Mouse (Mus musculus) lung, postnatal 25 days (tissue): Measurements from ENCODE around the gene Ccdc33.

Experiments used
- DNase-seq: peaks from one replicate; pipeline ENCODE4 v3.0.0; 2022; ENCODE audit warnings: low spot score

Ccdc33 gene

DNA sequence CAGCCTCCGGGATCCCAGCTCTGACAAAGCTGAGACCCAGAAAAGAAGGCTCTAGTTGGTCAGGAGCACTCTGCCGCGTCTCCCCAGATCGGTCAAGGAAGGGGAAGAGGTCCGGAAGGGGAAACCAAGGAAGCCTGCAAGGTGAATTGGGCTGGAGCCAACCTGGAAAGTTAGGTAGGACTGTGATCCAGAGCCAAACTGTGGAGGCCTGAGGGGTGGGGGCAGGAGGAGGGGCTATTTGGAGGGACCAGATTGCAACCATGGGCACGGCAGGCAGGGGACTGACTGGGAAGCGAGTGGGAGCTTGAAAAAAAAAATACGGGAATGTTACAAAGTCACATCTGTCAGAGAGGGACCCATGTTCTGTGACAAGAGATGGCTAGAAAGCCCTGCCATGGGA lies 10.9 kb upstream of the Ccdc33 start:
- DNase-seq: no peak

DNA sequence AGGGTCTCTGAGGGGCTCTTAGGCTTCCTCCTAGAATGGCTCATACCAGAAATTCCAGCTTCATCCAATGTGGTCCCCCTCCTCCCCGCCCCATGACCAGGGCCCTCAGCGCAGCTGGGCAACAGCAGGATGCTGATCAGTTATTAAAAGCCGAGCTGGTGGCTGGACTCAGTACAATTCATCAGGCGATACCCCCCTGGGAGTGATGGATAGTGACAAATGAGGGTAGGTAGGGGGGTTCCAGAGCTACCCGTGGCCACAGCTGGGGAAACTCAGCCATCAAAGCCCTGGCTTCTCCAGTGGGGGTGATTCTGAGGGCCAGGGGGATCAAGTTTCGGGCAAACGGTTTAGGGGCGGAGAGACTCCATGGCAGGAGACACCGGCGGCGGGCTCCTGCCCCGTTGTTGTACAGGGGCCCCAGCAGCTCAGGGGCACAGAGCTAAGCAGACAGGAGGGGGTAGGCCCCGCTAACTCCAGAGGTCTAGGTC lies 10.3 kb upstream of the Ccdc33 start:
- no peak for DNase-seq

DNA sequence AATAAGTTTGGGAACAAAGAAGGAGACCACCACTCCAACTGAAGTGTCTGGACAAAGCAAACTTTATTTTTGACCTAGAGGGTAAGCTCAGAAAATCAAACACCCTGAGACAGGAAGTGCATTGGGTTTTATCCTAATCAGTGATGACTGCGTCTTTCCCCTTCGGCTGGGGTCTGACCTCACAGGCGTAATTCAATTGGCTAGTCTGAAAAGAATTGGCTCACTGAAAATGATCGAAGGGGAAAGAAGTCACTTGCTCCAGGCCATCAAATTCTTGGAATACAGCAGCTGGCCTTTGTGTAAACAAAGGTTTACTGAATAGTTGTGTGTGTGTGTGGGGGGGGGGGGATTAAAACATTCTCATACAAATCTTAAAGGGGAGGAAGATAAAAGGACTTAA lies 7.2 kb upstream of the Ccdc33 start:
- DNase-seq: no peak

DNA sequence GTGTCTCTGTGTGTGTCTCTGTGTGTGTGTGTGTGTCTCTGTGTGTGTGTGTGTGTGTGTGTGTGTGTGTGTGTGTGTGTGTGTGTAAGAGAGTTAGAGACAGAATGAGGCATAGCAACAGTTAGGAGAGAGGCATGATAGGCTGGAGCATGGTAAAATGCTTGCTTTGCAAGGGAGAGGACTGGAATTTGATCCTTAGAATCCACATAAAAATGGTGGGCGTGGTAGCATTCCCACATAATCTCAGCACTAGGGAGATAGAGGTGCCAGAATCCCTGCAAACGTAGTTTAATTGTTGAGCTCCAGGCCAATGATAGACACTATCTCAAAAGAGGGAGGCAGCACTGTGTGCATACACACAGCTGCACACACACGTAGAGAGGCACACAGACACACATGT lies 6.5 kb upstream of the Ccdc33 start:
- DNase-seq: no peak

DNA sequence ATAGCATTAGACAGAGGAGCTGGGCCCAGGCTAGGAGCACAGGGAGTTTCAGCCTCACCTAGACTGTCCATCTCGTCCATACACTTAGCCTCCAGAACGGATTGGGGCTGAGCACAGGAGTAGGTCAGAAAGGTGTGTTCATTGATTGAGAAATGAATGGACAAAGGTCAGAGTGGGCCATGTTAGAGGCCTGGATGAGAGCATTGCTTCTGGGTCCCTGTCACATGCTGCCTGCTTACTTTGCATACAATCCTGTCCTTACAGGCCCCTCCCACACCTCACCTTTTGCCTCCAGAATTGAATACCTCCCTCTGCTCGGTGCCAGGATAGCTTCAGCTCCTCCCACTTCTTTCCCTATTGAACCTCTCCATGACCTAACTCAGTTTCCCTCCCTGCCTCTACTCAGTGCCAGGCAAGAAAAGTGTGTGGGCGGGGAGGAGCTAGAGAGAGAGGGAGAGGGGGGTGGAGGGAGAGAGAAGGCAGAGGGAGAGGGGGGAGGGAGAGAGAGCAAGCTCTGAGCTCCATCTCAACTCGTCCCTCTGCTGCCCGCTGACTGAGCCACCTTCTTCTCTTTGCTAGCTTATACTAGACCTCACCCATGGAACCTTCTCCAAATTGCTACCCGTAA lies 2.5 kb downstream of the Ccdc33 start:
- DNase-seq: no peak

DNA sequence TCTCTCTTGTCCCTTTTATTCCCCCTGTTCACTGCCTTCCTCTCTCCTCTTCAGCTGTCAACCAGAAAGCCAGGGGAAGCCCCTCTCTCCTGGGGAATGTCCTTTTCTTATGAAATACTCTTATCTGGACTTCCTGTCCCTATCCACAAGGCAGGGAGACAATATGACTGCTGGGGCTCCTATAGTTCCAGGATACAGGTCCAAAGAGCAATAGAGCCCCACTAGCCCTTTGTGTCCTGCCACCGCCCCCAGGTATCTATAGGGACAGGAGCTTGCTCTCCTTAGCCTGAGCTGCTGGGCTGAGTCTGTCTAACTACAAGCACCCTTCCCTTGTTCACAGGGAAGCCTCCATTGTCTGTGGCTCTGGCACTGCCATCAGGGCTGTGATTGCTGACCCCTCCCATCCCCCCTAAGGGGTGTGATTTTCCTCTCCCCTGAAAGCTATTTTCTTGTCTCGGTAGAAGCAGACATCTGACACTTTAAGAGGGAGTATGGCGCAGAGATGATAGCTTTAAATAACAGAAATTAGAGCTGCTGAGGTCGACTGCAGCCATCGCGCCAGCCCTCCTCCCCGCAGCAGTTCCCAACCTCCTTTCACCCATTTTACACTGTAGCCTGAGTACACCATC lies 3.2 kb downstream of the Ccdc33 start:
- no peak for DNase-seq

DNA sequence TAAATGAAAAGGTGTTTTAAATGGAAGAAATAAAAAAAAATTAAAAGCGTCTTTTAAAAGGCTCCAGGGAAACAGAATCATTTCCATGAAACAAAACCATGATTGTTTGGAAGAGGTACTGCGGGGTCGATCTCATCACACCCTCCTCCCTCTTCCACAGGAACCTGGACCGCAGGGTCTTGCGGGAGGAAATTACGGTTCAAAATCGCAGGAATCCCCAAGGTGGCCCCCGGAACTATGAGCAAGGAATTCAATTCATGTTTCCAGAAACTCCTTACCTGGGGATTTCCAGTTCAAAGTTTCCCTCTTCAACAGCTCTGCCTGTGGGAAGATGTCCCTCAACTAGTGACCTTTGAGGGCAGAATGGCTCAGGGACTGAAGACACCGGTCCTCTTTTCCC lies 4.6 kb downstream of the Ccdc33 start:
- DNase-seq: no peak

DNA sequence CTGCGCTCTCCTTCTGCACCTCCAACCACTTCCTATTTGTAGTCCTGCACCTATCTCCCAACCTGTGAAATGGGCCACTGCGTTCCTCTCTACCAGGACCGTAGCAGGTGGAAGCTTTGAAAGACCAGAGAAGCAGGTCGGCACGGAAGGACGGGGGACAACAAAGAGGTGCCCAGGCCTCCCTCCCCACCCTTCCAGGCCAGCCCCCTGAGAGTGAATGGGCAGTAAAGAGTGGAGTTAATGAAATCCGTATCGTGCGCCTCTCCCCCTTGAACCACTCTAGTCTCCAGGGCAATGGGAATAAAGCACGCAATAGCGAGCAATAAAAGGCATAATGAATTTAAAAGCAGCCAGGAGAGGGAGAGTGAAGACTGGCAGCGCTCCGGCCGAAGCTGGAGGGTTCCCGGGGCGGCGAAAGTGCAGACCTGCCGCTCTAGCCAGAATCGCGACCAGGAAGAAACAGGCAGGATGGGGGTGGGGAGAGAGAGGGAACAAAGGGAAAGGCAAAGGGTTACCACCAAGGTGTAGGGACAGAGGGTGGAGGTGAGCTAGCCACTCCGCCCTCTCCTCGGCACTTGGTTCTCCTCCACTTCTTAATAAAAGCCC lies 5.2 kb downstream of the Ccdc33 start:
- no peak for DNase-seq

DNA sequence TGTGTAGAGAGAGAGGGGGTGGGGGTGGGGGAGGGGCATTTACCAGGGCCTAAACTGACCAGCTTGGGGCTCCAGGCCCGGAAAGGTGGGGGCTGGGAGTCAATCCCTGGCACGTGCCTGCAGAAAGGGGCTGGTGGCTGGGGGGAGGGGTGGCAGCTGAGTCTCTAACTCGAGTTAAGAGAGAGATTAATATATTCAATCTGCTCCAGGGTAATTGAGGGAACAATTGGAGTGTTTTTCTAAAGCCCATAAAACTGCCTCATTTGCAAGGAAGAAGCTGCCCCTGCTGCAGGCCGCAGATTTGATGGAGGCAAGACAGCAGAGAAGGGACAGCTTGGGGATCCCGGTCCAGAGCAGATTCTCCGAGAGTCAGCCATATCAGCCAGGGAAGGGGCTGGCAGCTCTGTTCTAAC lies 5.8 kb downstream of the Ccdc33 start:
- no peak for DNase-seq

DNA sequence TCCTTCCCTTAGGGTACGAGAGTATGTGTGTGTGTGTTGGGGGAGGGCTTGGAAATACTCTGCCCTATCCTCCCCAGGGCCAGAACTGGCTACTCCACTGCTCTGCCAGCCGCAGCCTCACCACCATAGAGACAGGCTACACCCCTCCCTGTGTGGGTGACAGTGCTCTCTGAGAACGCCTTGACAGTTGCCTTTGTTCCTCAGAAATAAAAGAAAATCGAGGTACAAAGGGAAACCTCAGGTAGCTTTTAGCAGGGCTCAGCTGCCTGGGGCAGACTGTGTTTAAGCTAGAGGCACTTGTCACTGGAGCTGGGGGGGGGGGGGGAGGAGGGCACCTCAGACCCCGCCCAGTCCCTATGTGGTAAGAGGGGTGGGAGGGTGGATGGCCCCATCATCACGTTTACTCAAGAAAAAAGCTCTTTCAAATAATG lies 6.3 kb downstream of the Ccdc33 start:
- DNase-seq: peak; percentile 11

DNA sequence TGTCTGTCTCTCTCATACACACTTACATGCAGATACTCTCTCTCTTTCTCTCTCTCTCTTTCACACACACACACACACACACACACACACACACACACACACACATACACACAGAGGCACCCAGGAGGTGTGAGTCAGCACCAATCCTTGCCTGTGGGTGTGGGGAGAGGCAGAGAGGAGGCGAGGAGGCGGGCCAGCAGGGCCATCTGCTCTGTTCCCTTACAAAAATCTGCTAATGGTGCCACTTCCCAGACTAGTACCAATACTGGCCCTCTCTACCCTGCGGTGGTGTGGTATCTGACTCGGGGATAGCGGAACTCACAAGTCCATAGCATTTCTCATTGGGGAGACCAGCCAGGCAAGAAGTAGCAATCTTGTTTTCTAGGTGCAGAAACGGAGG lies 7.2 kb downstream of the Ccdc33 start:
- no peak for DNase-seq

DNA sequence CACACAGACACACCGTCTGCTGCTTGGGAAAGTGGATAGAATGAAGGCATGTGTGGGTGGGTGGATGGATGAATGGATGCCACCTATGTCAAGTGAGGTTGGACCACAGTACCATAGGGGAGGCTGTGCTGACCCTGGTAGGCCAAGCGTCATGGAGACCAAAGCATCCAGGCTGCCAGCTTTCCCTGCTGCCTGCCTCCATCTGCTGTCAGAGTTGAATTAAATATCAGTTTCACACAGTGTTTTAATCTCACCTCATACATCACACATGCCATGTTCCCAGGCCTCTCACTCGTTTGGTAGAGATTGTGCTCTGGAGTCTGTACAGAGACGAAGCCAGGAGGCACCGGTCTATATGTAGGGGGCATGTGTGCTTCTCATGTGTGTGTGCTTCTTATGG lies 7.8 kb downstream of the Ccdc33 start:
- DNase-seq: no peak

DNA sequence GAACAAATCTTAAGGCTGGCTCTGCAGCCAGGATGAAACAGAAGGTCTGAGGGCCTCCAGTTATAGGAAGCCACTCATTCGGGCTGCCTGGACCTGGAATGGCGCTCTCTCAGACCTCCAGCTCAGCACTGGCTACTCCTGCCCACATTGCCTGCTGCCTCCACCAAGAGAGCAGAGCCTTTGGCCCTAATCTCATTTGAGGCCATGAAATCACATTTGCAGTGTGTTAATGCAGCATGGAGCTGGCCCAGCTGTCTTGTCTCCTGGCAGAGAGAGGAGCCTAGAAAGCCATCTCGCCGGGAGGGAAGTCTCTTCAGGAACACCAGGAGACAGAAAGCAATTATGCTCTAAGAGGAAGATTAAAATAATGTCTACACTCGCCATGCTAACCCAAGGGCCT lies 11.1 kb downstream of the Ccdc33 start:
- no peak for DNase-seq

DNA sequence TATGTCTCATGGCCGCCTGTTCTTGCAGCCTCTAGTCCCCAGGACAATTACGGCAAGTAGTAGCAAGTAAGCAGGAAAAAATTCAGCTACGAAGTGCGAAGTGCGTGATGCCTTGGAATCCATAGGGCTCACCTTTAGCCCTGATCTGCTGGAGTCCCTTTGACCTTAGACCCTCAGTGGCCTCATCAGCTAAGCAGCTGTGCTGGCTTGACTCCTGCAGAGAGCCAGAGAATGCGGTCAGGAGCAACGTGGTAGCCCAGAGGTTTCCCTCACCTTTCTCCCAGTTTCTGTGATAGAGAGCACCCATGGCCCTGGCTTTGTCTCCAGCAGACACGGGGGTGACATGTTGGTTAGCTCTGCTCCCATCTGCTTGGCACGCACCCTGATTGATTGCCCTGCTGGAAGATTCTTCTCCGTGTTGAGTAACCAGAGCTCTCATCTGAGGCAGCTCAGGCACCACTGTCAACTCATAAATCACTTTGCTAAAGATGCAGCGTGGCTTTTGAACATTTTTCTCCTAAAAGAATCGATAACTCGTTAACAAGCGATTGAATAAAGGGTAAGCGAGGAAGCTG lies 12.9 kb downstream of the Ccdc33 start:
- DNase-seq: no peak

DNA sequence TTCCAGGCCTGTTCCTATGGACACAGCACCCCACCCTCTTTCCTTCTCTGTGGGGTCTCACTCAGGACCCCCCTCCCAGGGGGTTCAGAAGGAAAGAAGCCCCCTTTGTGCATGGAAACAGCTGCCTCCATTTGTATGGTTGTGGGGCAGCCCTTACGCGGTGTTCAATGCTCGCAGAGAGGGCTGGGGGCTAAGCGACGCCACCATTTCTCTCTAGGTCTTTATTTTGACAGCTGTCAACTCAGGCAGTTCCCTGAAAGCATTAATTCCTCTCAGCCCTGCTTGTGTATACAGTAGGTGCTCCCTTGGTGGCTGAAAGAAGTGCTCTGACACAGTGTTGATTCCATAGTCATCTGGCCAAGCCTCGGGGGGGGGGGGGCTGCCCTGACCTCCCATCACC lies 15.0 kb downstream of the Ccdc33 start:
- no peak for DNase-seq

DNA sequence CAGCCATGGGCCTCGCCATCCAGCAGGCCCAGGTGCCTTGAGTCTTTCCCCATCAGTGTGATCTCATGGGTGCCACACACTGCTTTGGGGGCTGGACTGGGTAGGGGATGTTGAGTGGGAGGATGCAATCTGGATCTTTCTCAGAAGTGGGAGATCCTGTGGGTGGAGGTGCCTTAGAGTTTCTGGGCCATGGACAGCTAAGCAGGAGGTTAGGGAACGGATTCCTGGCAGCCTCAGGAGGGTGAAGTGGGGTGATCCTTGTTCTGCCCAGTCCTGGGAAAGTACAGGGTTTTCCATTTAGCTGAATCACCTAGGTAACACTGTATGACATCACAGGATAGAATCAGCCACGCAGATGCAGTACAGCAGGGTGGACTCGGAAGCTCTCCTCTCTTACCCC lies 16.6 kb downstream of the Ccdc33 start:
- no peak for DNase-seq

DNA sequence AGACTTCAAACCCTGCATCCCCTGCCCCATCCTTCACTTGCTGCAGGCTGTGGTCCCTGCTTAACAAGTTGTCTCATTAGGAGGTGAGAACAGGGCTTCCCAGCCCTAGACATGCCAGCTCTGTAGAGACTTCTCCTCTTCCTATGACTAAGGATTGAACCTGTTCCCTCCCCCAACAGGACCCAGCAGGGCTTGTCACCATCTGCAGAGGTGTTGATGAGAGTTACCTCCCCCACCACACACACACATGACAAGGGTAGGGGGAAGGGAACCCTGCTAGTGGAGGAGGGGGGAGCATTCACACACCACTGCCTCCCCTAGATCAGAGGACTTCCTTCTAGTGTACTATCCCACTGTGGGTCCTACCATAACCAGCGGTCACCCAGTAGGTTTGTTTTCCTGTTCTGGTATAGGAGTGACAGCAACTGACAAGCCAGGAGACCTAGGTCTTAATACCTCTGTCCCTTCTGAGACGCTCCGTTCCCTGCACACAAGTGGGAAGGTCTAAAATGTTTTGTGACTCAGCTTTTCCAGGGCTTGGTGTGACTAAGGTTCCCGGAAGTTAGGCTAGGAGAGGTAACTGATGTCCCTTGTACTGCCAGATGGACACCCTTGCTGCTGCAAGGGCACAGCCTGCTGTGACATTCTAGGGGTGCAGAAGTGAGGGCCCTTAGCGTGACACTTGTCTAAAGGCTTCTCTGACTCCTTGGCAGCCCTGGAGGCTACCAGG lies 18.6 kb downstream of the Ccdc33 start:
- DNase-seq: no peak

DNA sequence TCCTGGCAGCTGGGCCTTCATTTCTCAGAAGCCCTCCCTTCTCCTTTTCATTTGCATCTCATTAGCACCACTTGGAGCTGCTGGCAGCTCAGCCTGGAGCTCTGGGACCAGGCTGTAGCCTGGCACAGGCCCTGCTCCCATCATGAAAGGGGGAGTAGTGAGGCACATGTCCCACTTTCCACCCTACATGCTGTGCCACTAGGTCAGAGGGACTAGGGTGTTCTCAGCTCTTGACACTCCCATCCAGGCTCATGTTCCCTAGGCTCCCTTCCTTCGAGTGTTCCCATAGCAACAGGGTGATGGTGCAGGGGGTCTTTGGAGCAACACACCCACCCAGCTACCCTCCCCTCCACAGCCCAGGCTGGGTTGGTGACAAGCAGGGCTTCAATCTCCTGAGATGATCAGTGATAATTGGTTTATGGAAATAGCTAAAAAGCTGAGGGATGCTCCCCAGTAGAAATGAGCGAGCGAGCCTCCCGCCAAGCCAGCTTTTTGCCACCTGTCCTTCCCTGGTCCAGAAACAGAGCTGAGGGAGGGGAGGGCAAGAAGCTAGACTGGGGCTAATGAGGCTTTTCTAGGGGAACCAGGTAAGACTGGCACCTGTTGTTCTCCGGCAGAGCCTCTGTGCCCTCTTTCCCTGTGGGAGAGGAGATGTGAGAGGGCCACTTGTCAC lies 21.9 kb downstream of the Ccdc33 start:
- no peak for DNase-seq

DNA sequence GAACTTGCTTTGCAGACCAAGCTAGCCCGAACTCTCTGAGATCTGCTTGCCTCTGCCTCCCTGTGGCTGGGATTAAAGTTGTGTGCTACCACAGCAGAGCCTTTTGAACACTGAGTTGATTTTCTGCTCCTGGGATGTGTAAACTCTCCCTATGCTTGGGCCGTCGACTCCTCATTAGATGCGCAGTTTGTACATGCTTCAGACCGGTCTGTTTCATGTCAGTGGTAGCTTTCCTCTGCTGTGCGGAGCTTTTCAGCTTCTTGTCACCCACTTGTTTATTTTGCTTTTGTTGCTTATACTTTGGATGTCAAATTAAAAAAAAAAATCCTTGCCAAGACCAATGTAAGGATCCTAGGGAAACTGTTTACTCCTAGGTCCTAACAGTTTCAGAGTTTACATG lies 22.6 kb downstream of the Ccdc33 start:
- DNase-seq: no peak

DNA sequence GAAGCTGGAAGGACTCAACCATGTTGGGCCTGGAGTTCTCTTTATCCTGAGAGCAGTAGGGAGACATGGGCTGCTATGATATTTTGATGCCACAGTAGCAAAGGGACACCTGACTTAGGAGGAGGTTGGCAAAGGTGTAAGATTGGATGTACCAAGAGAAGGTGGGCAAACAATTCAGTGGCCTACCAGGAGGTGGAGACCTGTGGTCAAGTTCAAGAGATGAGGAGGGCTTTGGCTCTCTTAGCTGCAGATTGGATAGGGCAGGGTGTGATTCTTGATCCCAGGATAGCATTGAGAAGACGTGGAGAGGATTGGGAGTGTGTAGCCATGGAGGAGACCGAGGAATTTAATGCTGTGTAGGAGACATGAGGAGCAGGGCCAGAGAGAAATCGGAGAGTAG lies 24.8 kb downstream of the Ccdc33 start:
- DNase-seq: no peak

DNA sequence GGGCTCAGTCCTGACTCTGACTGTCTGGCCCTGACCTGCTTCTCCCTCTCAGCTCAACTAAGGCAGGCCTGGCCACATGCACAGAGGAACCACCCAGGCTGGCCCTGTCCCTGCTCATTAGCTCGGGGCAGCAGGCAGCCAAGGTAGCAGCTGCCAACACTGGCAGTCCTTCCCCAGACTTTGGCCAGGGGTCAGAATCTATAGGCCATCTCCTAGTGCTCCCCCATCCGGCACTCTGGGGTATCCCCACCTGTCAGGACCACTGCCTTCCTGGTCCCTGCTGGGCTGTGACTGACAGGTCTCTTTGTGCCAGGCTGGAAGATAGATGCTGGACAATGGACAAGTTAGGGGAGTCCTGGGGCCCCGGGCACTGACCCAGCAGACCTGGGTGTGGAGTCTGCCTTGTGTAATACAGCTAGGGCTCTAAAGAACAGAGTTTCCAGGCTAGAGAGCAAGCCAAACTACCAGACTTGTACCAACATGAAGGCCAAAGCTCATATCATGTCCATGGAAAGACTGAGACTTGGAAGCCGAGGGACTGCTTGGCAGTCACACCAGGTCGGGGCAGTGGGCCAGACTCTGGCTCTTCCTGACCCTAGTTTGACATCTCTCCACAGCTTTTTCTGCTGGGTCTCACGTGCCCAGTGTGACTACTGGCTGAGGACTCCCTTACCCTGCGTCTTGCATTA lies 25.9 kb downstream of the Ccdc33 start:
- DNase-seq: peak; percentile 8
